Mouse (Mus musculus): ENCODE results near the gene Clock. TPM values are rescaled to one million over a fixed set of nuclear protein-coding genes. Genes with fewer than 3 reads are reported as not detected.

The Clock gene
- polyA plus RNA-seq, 1 experiment from 2014 or later, result 13.4 TPM

DNA sequence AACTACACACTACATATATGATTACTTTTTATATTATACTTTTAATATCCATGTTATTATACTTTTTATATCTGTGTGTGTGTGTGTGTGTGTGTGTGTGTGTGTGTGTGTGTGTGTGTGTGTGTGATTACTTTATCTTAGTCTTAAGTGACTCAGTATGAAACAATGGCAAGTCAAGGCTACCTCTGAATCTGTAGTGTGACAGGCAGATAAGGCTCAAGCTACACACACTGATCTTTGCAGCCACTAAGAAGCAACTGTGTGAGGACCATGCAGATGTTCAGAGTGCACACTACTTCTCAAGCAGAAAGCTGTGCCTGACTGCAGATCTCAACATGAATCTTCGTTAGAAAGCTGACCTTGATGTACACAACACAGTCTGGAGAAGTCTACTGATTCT is 20.7 kb downstream of the Clock start:
- H3K4me3 ChIP-seq, result no peak overlapping the region
- no peak overlapping the region for H3K9ac ChIP-seq
- H3K4me1 ChIP-seq (replicated peaks), result peaks cover 7% of the 10 kb centered on the region; the same call in 1 of the 2 replicates
- no peak overlapping the region for H3K27ac ChIP-seq (ENCODE audit: poor library complexity, severe bottlenecking)
- H3K4me2 ChIP-seq, result no peak overlapping the region
- no peaks in the 10 kb centered on the region for H3K36me3 ChIP-seq
- no peaks in the 10 kb centered on the region for H3K27me3 ChIP-seq (replicated peaks)
- H3K9me3 ChIP-seq (replicated peaks), result no peaks in the 10 kb centered on the region
- ATAC-seq (ENCODE audit: insufficient number of reproducible peaks, low FRiP score), result no peak
- WGBS, result 73% methylated on average over 1 of the region's 1 CpGs

DNA sequence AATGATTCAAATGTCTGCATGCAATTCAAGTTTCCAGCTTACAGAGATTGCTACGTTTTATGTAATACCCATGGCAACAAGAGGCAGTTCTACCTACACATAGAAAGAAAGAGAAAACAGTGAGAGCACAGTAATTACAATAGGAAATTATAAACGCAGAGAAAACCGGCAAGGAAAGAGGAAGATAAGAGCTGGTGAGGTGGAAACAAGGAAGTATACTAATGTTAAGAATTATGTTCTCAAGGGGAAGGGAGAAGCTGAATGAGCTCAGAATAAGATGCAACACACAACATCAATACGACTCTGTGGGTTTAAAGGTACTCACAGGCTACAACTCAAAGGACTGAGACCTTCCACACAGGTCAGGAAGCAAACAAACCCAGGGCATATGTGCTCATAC is 29.6 kb downstream of the Clock start:
- WGBS, result 77% methylated on average over 4 of the region's 4 CpGs
- Histone ChIP-seq H3K9me3 (replicated peaks) (no peaks in the 10 kb centered on the region), H3K27me3 (replicated peaks) (no peaks in the 10 kb centered on the region), H3K4me1 (replicated peaks) (no peaks in the 10 kb centered on the region), H3K4me2 (no peak overlapping the region), H3K36me3 (peaks cover 15% of the 10 kb centered on the region; the same call in 1 of the 2 replicates), H3K27ac (ENCODE audit: poor library complexity, severe bottlenecking) (no peak overlapping the region), H3K9ac (no peak overlapping the region), H3K4me3 (no peak overlapping the region)
- no peak for ATAC-seq (ENCODE audit: insufficient number of reproducible peaks, low FRiP score)

DNA sequence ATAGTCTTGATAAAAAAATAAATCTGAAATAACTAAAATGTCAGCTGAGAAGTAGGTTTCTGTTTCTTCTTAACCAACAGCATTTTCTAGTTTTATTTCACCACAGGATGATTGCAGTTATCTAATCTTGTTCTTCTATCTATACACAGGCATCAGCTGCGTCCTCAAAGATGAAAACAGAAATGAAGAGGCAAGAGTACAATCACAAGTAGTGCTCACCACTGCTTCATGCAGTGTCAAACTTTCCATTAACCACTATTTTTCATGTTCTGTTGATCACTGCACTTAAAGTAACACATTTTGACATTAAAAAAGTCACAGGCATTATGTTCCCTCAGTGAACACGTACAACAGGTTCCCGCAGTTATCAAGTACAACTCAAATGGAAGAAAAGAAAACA is 53.6 kb downstream of the Clock start:
- WGBS, result 86% methylated on average over 3 of the region's 3 CpGs
- no peak for ATAC-seq (ENCODE audit: insufficient number of reproducible peaks, low FRiP score)
- H3K9me3 ChIP-seq (replicated peaks), result no peaks in the 10 kb centered on the region
- no peak overlapping the region for H3K4me2 ChIP-seq
- H3K36me3 ChIP-seq, result peaks cover 7% of the 10 kb centered on the region
- no peaks in the 10 kb centered on the region for H3K27me3 ChIP-seq (replicated peaks)
- no peak overlapping the region for H3K4me3 ChIP-seq
- no peak overlapping the region for H3K9ac ChIP-seq
- no peaks in the 10 kb centered on the region for H3K4me1 ChIP-seq (replicated peaks)
- H3K27ac ChIP-seq (ENCODE audit: poor library complexity, severe bottlenecking), result no peak overlapping the region

DNA sequence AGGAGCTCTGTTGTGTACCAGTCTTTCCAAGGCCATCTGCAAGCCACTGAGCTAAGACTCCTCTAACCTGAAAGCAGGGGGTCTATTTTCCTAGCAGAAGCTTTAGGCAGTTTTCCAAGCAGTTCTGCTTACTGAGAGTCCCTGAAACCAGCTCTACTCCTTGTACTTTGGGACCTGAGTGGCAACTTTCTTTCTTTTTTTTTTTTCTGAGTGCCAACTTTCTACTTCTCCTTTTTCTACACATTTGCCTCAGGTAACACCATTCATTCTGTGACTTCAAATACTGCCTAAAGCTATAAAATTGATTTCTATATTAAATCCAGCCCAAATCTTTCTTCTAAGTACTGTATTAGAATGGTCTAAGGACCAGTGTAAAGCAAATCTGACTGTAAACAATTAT is 58.1 kb downstream of the Clock start:
- Histone ChIP-seq H3K4me3 (no peak overlapping the region), H3K27ac (ENCODE audit: poor library complexity, severe bottlenecking) (no peak overlapping the region), H3K36me3 (peaks cover 12% of the 10 kb centered on the region), H3K27me3 (replicated peaks) (no peaks in the 10 kb centered on the region), H3K4me2 (no peak overlapping the region), H3K9ac (no peak overlapping the region), H3K4me1 (replicated peaks) (no peaks in the 10 kb centered on the region), H3K9me3 (replicated peaks) (no peaks in the 10 kb centered on the region)
- ATAC-seq (ENCODE audit: insufficient number of reproducible peaks, low FRiP score), result no peak

DNA sequence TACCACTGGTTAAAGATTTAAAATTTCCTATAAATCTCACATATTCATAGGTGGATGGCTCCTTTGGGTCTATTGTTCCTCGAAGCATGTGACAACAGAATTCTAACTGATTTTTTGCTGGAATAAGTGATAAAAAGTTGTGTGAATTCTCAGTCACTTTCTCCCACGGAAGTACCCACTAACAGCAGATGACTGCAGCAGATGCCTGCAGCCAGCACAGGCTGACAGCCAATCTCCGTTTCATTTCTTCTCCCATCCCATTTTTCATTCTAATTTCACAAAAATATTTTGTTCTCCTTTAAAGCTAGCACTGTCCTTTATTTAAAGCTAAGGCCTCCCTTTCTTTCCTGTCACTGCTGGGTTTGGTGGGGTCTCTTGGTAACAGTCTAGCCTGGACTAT is 59.2 kb downstream of the Clock start:
- Histone ChIP-seq H3K36me3 (peaks cover 13% of the 10 kb centered on the region), H3K9me3 (replicated peaks) (no peaks in the 10 kb centered on the region), H3K9ac (no peak overlapping the region), H3K27me3 (replicated peaks) (no peaks in the 10 kb centered on the region), H3K4me1 (replicated peaks) (no peaks in the 10 kb centered on the region), H3K27ac (ENCODE audit: poor library complexity, severe bottlenecking) (no peak overlapping the region), H3K4me2 (no peak overlapping the region), H3K4me3 (no peak overlapping the region)
- 87% methylated on average over 3 of the region's 3 CpGs for WGBS
- no peak for ATAC-seq (ENCODE audit: insufficient number of reproducible peaks, low FRiP score)

DNA sequence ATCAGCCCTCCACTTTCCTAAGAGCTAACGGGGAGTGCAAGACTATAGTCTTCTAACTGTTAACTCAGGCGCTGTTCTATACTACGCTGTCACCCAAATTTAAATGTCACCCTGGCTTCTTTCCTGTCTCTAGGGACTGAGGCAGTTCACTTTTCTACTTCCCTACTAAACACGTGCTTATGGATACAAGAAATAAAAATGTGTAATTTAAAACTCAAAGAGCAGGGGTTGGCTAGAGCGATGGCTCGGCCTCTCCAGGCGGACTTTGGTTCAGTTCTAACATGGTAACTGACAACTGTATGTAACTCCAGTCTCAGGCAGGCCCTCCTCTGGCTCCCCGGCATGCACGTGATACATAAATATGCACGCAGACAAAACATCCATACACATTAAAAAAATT is 60.2 kb downstream of the Clock start:
- 89% methylated on average over 10 of the region's 10 CpGs for WGBS
- Histone ChIP-seq H3K4me1 (replicated peaks) (no peaks in the 10 kb centered on the region), H3K9ac (no peak overlapping the region), H3K4me3 (no peak overlapping the region), H3K9me3 (replicated peaks) (no peaks in the 10 kb centered on the region), H3K36me3 (peaks cover 20% of the 10 kb centered on the region), H3K27me3 (replicated peaks) (no peaks in the 10 kb centered on the region), H3K4me2 (no peak overlapping the region), H3K27ac (ENCODE audit: poor library complexity, severe bottlenecking) (no peak overlapping the region)
- ATAC-seq (ENCODE audit: insufficient number of reproducible peaks, low FRiP score), result no peak

DNA sequence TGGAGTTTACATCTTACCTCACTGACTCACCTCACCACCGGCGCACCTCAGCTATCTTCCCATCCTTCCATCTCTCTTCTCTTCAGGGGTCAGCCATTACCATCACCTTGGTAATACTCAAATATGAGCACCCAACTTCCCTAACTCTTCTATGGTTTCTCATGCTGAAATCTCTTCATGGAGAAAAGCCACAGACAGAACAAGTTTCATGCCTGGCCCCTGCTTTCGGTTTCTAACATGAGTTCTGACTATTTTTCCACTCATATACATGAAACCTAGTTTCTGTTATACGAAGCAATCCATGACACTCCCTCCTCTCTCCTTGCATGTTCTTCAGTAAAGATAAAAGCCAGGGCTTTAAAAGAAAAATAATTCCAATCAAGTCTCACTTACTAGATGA is 60.7 kb downstream of the Clock start:
- Histone ChIP-seq H3K9ac (no peak overlapping the region), H3K27ac (ENCODE audit: poor library complexity, severe bottlenecking) (no peak overlapping the region), H3K27me3 (replicated peaks) (no peaks in the 10 kb centered on the region), H3K4me3 (no peak overlapping the region), H3K9me3 (replicated peaks) (no peaks in the 10 kb centered on the region), H3K4me1 (replicated peaks) (no peaks in the 10 kb centered on the region), H3K36me3 (peaks cover 22% of the 10 kb centered on the region), H3K4me2 (no peak overlapping the region)
- WGBS, result 88% methylated on average over 4 of the region's 4 CpGs
- ATAC-seq (ENCODE audit: insufficient number of reproducible peaks, low FRiP score), result no peak

DNA sequence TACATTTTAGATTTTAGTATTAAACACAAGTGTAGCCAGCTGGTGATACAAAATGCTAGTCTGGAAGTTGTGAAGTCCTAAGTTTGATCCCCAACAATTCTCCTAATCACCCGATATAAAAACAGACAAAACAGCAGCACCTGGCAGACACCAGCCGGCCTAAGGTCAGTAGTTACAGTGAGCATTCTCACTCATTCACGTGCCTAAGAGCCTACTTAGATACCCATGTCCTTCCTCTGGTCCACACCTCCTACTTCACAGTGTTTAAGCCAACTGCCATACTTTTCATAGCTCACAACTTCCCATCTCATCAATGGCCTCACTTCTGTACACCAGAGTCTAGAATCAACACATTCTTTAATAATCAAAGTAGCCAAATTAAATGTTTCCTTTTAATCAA is 61.3 kb downstream of the Clock start:
- H3K27me3 ChIP-seq (replicated peaks), result no peaks in the 10 kb centered on the region
- 85% methylated on average over 3 of the region's 3 CpGs for WGBS
- H3K4me3 ChIP-seq, result no peak overlapping the region
- H3K9ac ChIP-seq, result no peak overlapping the region
- no peak overlapping the region for H3K27ac ChIP-seq (ENCODE audit: poor library complexity, severe bottlenecking)
- no peak for ATAC-seq (ENCODE audit: insufficient number of reproducible peaks, low FRiP score)
- H3K36me3 ChIP-seq, result peaks cover 22% of the 10 kb centered on the region
- H3K4me1 ChIP-seq (replicated peaks), result no peaks in the 10 kb centered on the region
- H3K9me3 ChIP-seq (replicated peaks), result no peaks in the 10 kb centered on the region
- no peak overlapping the region for H3K4me2 ChIP-seq

DNA sequence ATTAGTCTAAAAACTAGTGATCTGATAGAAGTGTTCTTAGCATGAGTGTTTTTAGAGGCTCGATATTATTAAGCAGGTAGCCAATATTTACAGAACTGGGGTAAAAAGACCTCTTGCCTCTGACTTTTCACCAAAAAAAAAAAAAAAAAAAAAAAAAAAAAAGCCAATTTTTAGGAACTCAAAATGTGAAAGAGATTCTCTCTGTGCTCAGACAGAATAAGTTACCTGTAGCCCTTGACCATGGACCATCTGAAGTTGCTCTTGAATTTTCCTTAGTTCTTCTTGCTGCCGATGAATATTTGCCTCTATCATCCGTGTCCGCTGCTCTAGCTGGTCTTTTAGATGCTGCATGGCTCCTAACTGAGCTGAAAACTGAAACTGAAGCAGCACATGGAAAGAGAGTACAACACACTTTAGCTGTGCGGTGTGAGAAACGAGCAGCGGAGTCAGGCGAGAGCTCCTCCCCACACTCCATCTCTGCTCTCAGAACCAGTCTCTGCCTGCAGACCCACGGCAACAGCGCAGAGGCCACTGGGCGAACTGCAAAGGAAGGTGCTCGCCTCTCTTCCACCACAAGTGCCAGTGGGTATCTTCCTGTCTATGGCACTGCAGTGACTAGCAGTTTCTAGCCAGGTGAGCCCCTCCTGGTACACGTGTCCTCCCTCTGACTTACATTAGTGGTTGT is 73.3 kb downstream of the Clock start:
- no peak overlapping the region for H3K4me2 ChIP-seq
- no peak overlapping the region for H3K9ac ChIP-seq
- WGBS, result 86% methylated on average over 13 of the region's 13 CpGs
- H3K4me1 ChIP-seq (replicated peaks), result no peaks in the 10 kb centered on the region
- no peaks in the 10 kb centered on the region for H3K27me3 ChIP-seq (replicated peaks)
- H3K9me3 ChIP-seq (replicated peaks), result no peaks in the 10 kb centered on the region
- peaks cover 62% of the 10 kb centered on the region for H3K36me3 ChIP-seq
- ATAC-seq (ENCODE audit: insufficient number of reproducible peaks, low FRiP score), result no peak
- no peak overlapping the region for H3K4me3 ChIP-seq
- no peak overlapping the region for H3K27ac ChIP-seq (ENCODE audit: poor library complexity, severe bottlenecking)

DNA sequence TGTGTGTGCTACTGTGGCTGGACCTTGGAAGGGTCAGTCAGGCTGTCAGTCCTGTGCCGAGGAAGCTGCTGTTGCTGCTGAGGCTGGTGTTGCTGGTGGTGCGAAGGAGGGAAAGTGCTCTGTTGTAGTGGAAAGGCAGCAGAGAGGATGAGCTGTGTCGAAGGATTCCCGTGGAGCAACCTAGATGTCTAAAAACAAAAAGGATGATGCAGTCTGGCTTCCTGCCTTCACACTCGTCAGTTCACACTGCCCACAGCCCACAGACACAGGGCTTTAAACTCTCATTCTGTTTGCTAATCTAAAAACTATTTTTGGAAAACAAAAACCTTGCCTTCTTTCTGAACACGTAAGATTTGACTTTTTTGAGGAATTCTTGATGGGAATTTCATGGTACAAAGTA is 87.9 kb downstream of the Clock start:
- Histone ChIP-seq H3K4me1 (replicated peaks) (peaks cover 8% of the 10 kb centered on the region; the same call in 1 of the 2 replicates), H3K9ac (no peak overlapping the region), H3K9me3 (replicated peaks) (no peaks in the 10 kb centered on the region), H3K36me3 (peaks cover 20% of the 10 kb centered on the region), H3K4me2 (no peak overlapping the region), H3K4me3 (no peak overlapping the region), H3K27ac (ENCODE audit: poor library complexity, severe bottlenecking) (no peak overlapping the region), H3K27me3 (replicated peaks) (no peaks in the 10 kb centered on the region)
- no peak for ATAC-seq (ENCODE audit: insufficient number of reproducible peaks, low FRiP score)
- 60% methylated on average over 6 of the region's 6 CpGs for WGBS

DNA sequence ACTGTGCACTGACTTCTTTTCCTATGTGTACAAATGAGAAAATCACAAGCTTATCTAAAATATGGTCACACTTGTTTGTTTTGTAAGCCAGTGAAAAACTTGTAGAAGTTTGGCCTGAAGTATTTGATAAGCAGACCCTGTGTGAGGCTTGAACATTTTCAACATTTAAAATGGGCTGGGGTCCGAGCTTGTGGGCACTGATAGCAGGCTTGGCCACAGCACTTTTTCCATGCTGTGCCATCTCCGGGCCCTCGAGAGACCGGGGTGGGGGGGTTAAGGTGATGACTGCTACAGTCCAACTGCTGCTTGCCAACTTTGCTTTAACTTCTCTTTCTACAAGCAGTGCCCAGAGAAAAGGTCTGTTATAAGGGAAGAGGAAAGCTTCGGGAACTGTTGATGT is 96.5 kb downstream of the Clock start:
- Histone ChIP-seq H3K4me2 (no peak overlapping the region), H3K9me3 (replicated peaks) (no peaks in the 10 kb centered on the region), H3K36me3 (peaks cover 69% of the 10 kb centered on the region), H3K4me1 (replicated peaks) (no peaks in the 10 kb centered on the region), H3K27ac (ENCODE audit: poor library complexity, severe bottlenecking) (no peak overlapping the region), H3K9ac (no peak overlapping the region), H3K4me3 (no peak overlapping the region), H3K27me3 (replicated peaks) (no peaks in the 10 kb centered on the region)
- 83% methylated on average over 5 of the region's 5 CpGs for WGBS
- no peak for ATAC-seq (ENCODE audit: insufficient number of reproducible peaks, low FRiP score)

DNA sequence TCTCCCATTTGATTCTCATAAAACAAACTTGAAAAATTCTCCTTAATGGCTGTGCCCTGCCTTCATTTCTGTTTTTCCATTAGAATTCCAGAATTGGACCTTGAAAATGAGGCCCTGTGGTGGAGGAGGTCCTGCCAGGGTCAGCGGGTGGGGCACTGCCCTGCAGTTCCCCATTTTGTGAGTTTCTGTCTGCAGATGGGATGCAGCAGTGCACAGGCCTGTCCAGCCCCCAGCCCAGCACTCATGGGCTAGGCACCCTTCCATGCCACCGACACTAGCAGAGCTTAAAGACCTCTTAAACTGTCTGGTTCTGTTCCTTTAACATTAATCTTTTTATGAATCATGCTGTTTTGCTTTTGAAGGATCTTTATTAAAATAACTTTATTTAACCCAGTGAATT is 98.7 kb downstream of the Clock start:
- Histone ChIP-seq H3K4me1 (replicated peaks) (no peaks in the 10 kb centered on the region; the same call in 1 of the 2 replicates), H3K27me3 (replicated peaks) (no peaks in the 10 kb centered on the region), H3K4me2 (no peak overlapping the region), H3K9ac (no peak overlapping the region), H3K27ac (ENCODE audit: poor library complexity, severe bottlenecking) (no peak overlapping the region), H3K4me3 (no peak overlapping the region), H3K36me3 (peaks cover 70% of the 10 kb centered on the region), H3K9me3 (replicated peaks) (no peaks in the 10 kb centered on the region)
- no peak for ATAC-seq (ENCODE audit: insufficient number of reproducible peaks, low FRiP score)
- 84% methylated on average over 2 of the region's 2 CpGs for whole genome bisulfite sequencing
